Mouse (Mus musculus) adrenal gland, postnatal 25 days (tissue): Measurements from ENCODE around the gene Cfap157. TPM values are rescaled to one million over a fixed set of nuclear protein-coding genes. Genes with fewer than 3 reads are reported as not detected.

Experiments used
- DNase-seq: peaks from one replicate; pipeline ENCODE4 v3.0.0; 2021; ENCODE audit warnings: mixed read lengths
- total RNA-seq: library from RNA; stranded (reverse); gene quantifications from 2 replicates; pipeline ENCODE4 v1.2.3, GENCODE M21; 2021

The Cfap157 gene
- total RNA-seq, 1 experiment from 2014 or later, result not detected

DNA sequence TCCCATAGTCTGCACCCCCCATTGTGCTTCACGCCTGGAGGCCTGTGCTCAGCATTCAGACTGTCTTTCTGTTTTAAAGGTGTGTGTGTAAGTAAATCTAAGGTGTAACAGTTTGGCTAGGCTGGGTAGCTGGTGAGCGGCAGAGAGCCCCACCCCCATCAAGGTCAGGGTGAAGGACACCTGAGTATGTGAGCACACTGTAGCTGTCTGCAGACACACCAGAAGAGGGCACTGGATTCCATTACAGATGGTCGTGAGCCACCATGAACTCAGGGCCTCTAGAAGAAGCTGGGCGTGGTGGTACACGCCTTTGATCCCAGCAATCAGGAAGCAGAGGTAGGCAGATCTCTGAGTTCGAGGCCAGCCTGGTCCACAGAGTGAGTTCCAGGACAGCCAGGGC is 2.5 kb downstream of the Cfap157 start:
- DNase-seq, result no peak

DNA sequence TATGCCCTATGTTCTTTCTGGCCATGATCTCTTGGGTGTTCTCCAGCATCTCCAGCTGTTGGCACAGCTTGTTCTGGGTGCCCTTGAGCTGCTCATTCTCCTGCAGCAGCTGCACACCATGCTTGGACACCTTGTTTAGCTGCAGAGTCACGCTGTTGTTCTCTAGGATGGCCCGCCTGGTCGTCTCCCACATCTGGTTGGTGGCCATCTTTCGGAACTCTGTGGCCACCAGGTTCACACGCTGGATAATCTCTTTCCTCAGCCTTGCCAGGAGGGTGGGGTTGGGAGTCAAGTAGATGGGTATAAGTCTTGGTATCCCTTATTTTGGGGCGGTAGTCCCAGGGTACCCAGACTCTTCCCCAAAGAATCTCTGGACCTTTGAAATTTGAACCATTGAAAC is 4.5 kb downstream of the Cfap157 start:
- DNase-seq, result no peak

GRCm38 (mm10) chr2:32779131-32779530 is 5.1 kb downstream of the Cfap157 start:
- DNase-seq, result peak; percentile 65

- DNase-seq, result no peak
Measured at GRCm38 (mm10) chr2:32778081-32778480, 6.1 kb downstream of the Cfap157 start.

- no peak for DNase-seq
Measured at GRCm38 (mm10) chr2:32776192-32776591, 8.0 kb downstream of the Cfap157 start.

- peak; percentile 98 for DNase-seq
Measured at GRCm38 (mm10) chr2:32775359-32776074, 8.7 kb downstream of the Cfap157 start, which contains the start of the genes Ttc16 and Ptrh1. Ttc16 (minus strand) TSS chr2:32775633. Ptrh1 (plus strand) TSS chr2:32775786.

DNA sequence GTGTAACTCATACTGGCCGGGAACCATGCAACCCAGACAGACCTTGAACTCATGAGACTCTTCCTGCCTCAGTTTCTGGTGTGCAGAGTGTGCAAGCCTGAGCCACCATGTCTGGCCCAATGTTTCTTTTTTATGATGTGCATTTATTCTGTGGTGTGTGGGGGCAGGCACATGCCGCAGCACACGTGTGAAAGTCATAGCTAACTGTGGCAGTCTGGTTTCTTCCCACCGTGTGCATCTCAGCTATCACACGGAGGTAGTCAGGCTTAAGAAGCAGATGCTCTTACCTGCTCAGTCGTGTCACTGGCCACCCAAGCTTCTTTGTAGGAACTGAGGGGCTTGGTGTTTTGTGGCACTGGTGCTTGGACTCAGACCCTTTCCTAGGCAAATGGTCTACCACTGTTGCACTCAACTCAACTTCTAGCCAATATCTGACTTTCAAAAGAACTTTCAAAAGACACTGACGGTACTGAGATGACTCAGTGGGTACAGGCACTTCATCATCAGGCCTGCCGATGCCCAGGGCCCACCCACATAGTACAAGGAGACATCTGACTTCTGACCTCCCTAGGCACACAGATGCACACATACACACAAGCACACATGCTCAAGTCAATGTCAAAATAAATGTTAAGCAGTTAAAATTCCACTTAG is 11.5 kb downstream of the Cfap157 start:
- DNase-seq, result no peak

GRCm38 (mm10) chr2:32771886-32772285 is 12.3 kb downstream of the Cfap157 start:
- DNase-seq, result no peak

DNA sequence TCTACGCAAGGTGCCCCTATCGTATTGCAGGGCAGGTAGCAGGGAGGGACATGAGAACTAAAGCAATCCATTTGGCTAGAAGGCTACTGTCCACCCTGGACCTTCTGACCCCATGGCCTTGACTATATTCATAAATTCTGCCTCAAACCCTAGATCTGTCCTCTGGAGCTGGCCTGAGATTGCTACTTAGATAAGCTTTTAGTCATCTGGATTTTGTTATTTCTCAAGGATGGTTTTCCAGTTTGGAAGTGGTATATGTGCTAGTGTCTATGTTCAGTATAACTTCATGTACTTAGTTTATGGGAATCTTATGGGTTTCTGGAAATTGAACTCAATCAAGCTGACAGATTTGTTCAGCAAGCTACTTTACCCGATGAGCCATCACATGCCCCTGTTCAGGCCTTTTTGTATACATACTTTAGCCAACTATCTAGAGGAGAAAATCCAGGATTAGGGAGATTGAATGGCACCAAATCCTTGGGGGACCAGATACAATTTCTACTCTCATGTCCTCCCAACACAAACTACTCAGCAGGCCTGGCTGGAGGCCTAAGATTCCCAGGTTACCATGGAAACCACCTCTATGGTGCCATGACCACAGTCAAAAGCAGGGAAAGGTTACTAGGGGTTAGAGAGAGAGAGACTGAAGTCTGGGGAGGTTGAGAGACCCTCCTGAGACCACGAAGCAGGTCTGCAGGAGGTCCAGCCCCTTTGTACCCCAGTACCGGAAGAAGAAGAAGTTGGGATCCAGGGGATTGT is 14.7 kb downstream of the Cfap157 start:
- DNase-seq, result no peak

DNA sequence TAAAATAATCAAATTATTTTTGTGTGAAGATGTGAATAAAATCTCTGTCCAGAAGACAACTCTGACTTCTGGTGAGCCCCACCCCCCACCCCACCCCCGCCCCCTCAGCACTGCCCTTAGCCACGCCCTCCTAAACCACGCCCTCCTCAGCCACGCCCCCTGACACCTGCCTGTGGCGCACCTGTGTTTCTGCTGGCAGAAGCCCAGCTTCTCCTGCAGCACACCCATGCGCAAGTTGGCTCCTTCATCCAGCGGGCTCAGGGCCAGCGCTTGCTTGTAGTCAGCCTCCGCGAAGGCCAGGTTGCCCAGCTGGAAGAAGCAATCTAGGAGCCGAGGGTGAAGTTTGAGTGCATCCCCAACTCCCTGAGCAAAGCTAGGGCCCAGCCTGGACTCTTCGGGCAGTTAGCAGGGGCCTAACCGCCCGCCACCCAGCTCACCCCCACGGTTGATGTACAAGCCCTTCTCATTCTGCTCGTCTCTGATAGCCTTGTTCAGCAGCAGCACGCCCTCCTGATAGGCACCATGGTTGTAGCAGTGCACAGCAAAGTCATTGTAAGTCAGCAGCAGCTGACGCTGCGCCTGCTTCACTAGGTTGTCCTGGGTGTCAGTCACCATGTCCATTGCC is 15.5 kb downstream of the Cfap157 start:
- DNase-seq, result no peak

DNA sequence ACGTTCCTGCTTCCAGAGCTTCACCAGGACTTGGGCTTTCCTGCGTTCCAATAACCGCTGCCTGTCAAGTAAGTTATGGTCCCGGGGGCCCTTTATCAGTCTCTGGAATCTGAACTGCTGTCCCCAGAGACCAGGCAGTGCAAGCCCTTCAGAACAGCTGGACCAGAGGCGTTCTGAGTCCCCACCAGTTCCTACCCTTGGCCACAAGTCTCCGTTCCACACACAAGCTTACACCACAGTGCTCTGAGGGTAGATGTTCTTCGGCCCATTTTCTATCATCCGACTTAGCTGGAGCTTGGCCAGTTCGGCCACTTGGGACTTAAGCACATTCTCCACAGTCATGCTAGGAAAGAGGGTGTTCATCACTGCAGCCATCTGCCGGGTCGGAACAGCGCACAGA is 17.0 kb downstream of the Cfap157 start:
- DNase-seq, result no peak

GRCm38 (mm10) chr2:32763353-32763752 is 20.9 kb downstream of the Cfap157 start:
- DNase-seq, result no peak

- DNase-seq, result no peak
Measured at GRCm38 (mm10) chr2:32761859-32762258, 22.4 kb downstream of the Cfap157 start.

DNA sequence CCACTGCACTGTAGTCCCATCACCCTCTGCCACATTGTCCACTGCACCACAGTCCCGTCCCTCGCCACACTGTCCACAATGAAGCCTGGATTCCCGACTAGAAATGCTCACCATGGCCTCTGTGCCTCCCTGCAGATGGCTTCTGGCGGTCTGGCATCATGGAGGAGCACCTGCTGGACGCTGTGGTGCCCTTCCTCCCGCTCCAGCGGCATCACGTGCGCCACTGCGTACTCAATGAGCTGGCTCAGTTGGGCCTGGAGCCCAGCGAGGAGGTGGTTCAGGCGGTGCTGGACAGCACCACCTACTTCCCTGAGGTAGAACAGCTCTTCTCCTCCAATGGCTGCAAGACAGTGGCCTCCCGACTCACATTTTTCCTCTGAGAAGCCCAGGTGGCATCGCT is 22.9 kb downstream of the Cfap157 start:
- DNase-seq, result no peak

- DNase-seq, result no peak
Measured at GRCm38 (mm10) chr2:32759001-32759400, 25.2 kb downstream of the Cfap157 start.

GRCm38 (mm10) chr2:32758503-32758902 is 25.7 kb downstream of the Cfap157 start:
- no peak for DNase-seq

DNA sequence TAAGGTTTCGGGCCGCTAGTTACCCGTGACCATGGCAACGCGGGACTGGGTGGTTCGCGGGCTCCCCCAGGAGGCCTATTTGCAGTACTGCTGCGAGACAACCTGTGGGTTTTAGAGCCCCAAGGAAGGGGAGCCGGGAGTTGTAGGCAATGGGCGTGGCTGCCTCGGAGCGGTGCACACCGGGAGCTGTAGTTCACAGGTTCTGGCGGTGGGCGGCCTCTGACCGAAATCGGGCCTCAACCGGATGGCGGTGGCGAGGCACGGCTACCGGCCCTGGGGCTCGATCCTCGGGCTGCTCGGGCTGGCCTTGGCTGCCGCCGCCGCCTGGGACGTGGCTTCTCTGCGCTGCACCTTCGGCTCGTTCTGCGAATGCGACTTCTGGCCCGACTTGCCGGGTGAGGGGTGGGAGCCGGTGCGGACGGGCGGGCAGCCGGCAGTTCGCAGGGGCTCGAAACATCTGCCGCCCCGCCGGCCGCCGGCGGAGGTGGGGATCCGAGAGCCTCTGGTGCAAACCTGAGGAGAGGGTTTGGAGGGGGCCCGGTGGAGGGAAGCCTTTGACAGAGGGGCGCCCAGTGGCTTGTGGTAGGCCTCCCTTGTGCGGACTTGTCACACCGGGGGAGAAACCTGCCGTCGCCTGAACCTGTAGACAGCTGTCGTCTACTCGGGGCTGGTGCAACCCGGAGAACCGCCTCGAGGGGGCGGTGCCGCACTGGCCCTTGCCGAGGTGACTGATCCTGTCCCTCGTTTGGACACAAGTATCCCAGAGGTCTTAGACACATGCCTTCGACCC is 27.0 kb downstream of the Cfap157 start, which contains the start of gene Tor2a:
Tor2a (plus strand) TSS at position 179 of the 790 bp plus-strand sequence.
- DNase-seq, result peak; percentile 95

- no peak for DNase-seq
Measured at GRCm38 (mm10) chr2:32756674-32757055, 27.6 kb downstream of the Cfap157 start.

- no peak for DNase-seq
Measured at GRCm38 (mm10) chr2:32752181-32752580, 32.0 kb downstream of the Cfap157 start.

GRCm38 (mm10) chr2:32751665-32752033 is 32.6 kb downstream of the Cfap157 start:
- no peak for DNase-seq

- peak; percentile 76 for DNase-seq
Measured at GRCm38 (mm10) chr2:32750887-32751664, 33.2 kb downstream of the Cfap157 start.
